Mouse (Mus musculus) ES-CJ7 (cell line): ENCODE results near the gene Mansc4.

ENCODE experiments used
- DNase-seq: peaks from one replicate; pipeline ENCODE4 v3.0.0; 2011; ENCODE audit warnings: low read depth, low spot score

Gene Mansc4

DNA sequence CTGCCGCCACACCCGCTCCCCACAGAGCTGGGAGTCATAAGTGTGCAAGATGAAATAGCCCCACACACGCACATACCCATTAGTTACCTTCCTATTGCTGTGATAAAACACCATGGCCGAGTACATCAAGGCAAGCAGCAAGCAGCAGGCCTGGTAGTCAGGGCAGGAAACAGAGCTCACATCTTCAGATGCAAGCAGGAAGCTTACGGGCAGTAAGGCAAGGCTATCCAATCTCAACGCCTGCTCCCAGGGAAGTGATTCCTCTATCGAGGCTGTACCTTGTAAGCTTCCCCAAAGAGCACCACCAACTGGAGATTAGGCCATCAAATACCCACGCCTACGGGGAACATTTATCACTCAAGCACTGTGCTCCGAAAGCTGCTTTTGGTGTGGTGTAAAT is 6.9 kb downstream of the Mansc4 start:
- DNase-seq, result peak; percentile 49

DNA sequence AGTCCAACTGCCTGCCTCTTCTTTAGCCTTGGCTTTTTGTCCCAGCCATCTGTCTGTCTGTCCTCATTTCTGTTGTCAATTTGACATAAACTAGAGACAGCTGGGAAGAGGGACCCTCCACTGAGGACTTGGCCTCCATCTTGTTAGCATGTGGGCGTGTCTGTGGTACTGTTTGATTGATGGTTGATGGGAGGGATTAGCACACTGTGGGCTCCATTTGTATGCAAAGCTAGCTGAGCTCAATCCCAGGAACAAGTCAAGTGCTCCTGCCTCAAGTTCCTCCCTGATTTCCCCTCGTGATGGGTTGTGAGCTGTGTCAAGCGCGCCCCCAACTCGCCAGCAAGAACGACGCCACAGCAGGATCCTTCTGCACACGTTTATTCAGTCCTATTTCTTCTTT is 10.0 kb downstream of the Mansc4 start:
- DNase-seq, result peak; percentile 94

DNA sequence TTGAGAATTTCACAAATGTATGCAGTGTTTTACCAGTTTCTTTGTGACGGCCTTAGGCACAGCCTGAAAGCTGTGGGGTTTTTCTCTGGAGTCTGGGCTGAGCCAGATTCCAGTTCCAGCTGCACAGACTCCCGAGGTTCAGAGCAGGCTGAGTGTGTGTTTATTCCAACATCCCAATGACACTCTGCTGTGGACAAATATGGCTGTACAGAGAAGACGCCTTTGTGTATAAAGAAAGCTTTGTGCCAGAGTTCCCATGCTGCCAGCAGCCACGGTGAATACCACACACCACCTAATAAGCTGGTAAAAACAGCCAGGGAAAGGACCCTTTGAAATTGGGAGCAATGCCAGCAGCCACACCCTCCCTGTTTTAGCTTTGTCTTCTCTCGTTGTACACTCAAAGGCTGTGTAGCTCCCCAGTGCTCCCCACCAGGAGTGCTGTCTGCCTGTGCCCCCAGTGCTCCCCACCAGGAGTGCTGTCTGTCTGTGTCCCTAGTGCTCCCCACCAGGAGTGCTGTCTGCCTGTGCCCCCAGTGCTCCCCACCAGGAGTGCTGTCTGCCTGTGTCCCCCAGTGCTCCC is 10.9 kb downstream of the Mansc4 start:
- DNase-seq, result peak; percentile 34

DNA sequence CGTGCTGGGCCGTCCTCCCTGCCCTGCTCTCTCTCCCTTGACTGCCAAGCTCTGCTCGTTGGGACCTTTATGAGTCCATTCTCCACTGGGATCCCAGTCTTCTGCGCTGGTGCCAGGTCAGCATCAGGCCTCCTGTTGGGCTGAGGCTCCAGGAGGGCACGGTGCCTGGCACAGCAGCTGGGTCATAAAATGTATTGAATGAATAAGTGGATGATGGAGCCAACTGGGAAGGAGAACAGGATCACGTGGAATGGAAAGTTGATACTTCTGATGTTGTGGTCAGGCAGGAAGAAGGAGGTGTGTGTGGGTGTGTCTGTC is 21.9 kb downstream of the Mansc4 start:
- no peak for DNase-seq

DNA sequence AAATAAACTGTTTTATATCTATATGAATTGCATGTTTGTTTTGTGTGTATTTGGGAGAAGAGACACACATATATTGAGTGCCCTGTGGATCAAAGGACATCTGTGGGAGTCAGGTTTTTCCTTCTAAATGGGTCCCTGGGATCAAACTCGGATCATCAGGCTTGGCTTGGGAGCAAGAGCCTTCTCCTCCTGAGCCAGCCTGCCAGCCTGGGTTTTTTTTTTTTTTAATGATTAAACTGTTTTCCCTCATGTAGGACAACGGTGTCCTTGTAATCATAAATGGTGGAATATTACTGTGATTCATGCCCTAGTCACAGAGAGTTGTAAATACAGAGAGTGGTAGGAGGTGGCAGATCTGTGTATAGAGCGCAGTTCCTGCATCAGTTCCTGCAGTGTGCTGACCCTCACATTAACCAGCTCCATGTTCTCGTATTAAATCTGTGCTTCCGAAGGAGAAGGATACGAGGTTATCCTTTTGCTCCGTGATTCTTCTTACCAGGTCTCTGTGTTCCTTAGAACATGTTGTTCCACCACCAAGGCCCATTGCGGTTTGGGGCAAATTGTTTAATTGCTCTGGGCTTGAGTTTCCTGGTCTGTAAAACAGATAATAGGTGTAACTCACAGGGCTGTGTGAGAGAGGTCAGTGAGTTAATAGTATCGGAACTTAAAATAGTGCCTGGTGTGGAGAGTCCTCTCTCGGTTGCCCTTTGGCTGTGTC is 22.4 kb downstream of the Mansc4 start:
- DNase-seq, result no peak

DNA sequence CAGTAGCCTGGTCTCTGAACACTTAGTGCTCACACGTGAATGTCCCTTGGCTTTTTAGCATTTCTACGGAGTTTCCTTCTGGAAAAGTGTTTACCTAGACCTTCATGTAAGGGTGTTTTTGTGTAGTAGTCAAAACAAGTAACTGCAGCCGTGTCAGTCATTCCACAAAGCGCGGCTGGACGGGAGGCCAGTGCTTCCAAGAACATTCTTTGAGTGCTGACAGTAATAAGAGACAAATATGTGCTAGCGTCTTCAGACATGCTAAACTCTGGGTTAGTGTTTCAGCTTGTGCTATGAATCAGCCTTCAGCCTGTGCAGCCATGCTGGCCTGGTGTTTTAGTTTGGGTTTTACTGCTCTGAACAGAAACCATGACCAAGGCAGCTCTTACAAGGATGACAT is 24.1 kb downstream of the Mansc4 start:
- DNase-seq, result no peak

DNA sequence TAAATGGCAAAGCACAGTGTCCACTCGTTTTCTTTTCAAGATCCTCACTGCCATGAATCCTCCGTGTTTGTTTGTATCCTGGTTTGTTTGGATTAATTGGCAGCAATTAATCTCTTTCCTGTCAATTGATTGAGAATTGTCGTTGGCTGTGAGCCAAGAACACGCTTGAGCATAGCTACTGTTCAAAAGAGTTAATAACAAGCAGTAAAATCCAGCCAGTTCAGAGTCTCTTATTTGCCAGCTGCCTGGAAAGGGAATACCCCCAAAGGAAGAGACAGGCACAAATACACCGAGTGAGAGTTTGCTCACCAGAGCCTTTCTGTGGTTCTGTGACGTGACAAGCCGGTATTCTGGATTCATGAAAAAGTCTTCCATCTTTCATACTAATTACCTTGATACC is 24.8 kb downstream of the Mansc4 start:
- no peak for DNase-seq

DNA sequence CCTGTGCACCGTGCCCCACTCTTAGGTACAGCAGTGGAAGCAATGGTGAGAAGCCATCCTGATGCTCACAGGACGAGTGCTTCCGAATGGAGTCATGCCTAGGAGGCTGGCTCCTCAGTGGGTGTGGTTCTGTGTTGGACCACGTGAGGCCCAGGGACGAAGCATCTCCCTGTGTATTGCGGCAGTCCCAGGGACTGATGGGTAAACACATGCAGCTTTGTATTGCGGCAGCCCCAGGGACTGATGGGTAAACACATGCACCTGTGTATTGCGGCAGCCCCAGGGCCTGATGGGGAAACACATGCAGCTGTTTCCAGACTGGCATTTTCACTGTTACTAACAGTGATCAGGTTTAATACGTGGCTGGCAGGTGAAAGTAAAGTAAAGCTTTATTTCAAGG is 25.2 kb downstream of the Mansc4 start:
- no peak for DNase-seq

DNA sequence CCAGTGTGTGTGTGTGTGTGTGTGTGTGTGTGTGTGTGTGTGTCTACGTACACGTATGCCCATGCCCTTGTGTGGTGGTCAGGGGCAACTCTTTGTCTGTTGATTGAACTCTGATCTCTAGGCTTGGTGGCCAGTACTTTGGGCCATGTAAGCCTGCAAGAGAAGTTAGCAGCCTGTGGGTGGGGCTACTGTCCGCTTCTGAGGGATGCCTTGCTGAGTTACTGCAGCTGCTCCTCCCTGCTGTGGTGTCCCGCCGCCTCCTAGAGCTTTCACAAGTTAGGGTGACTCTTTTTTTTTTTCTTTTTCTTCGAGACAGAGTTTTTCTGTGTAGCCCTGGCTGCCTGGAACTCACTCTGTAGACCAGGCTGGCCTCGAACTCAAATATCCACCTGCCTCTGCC is 27.5 kb downstream of the Mansc4 start:
- DNase-seq, result no peak

DNA sequence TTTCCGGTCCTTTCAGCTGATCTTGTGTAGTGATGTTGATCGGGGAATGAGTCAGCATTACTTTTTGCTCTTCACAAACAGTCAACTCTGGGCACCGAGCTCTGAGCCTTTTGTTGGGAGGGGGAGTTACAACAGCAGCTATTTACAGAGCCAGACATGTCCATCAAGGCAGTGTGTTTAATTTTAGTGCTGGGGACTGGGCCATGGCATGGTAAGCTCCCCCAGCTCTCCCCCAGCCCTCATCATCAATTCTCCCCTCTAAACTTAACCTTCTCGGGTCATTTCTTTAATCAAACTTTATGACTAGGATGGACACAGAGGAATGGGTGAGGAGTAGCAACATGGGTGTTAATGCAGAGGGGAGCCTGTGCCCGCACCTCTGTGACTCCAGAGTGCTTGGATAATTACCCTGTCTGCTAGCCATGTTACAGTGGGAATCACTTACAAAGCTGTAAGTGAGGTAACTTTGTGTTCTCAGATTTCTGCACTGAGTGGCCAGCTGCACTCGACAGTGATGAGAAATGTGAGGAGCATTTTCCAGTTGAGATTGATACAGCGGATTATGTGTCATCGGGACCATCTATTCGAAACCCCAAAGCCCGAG is 31.4 kb downstream of the Mansc4 start:
- DNase-seq, result no peak

DNA sequence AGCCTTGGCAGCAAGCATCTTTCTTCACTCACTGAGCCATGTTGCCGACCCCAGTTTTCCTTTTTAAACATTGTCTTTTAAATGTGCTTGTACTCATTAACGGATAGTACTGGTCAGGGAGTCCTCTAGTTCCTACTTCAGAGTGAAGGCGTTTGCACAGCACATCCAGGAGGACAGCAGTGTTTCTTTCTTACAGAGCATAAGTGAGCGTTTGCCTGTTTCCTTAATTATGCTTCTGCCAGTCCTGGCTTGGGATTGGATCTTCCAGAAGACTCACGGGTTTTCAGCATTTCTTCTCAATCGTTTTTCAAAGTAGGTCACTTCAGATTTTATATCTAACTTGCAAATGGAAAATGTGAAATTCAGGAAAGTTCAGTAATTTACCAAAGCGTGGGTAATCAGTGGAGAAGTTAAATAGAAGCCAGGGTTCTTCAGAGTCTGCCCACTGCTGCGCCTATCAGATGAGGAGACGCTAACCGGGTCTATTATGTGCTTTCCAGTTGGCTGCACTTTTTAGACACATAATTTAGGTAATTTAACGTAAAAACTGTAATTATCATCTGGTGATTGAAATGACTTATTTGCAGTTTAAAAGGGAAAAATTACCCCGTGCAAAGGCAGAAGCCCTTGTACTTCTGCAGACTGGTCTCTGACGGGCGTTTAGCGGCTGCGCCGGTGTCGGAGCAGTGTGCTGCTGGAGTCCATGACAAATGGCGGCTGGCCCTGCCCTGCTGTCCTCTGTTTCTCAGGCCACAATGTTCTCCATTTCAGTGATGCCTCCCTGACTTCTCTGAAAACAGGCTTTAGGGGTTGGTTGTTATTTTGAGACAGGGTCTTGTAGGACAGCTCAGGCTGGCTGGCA is 32.8 kb downstream of the Mansc4 start:
- no peak for DNase-seq

DNA sequence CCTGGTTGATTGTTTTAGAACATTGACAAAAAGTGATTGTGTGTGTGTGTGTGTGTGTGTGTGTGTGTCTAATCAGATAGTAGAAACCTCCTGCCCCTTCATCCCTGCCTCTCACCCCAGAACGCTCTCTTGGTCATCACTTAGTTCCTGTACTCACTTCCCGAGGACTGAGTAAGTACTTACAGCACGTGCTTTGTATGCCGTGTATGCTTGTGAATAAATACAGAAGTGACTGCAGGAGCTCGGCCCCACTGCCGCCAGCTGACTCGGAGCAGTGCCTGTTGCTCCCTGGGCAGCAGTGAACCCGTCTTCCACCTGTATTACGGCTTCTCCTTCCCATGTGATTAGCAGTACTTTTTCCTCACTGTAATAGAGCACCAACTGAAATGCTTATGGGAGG is 34.4 kb downstream of the Mansc4 start:
- DNase-seq, result no peak

DNA sequence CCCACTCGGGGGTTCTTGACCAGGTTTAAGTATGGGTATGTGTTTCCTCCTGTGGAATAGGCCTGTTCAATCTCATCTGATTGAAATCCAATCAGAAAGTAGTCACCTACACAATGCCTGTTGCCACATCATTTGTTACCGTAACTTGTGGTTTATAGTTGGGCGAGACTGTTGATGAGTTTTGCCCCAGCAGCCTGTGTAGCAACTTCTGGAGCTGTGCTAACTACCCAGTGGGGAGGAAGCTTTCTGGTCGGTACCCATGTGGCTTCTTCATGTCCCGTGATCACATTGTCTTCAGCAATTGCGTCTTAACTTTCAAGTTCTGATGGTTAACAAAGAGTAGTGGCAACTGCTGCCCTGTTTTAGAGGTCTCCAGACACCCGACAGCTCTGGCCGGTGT is 35.2 kb downstream of the Mansc4 start:
- DNase-seq, result no peak

DNA sequence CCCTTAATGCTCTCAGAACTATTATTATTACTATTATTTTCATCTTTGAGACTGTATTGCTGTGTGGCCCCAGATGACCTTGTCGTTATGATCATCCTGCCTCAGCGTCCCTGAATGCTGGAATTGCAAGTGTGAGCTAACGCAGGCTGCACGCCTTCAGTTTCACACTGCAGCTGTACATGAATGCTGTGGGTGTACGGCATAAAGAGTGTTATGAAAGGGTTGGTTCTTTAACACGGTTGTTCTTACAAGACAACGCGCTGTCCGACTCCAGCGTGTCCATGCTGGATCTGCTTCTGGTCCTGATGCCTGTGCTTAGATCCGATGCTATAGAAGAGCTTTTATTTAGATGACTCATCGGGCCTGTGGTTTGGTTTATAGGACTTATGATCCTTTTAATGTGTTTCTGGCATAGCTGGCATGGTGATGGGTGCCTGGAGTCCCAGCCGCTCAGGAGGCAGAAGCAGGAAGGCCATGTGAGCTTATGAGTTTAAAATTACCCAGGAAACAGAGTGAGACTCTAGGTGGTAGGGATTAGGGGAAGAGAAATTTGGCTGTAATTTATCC is 37.5 kb downstream of the Mansc4 start:
- DNase-seq, result no peak

DNA sequence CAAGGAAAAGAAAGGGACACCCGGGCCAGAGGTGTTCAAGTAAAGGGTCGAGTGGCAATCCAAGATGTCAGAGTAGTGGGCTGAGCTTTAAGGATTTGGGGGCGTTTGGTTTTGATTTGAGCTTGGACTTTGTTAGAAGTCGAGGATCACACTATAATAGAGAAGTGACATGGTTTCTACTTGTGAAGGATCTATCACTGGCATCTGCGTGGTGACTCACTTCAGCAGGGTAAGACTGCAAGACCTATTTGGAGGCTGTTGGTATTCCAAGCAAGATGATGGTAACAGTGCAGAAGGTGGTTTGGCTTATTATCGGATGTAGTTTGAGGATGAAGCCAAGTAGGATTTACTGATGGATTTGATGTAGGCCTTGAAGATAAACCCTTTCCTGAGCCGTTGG is 43.2 kb downstream of the Mansc4 start:
- DNase-seq, result no peak

DNA sequence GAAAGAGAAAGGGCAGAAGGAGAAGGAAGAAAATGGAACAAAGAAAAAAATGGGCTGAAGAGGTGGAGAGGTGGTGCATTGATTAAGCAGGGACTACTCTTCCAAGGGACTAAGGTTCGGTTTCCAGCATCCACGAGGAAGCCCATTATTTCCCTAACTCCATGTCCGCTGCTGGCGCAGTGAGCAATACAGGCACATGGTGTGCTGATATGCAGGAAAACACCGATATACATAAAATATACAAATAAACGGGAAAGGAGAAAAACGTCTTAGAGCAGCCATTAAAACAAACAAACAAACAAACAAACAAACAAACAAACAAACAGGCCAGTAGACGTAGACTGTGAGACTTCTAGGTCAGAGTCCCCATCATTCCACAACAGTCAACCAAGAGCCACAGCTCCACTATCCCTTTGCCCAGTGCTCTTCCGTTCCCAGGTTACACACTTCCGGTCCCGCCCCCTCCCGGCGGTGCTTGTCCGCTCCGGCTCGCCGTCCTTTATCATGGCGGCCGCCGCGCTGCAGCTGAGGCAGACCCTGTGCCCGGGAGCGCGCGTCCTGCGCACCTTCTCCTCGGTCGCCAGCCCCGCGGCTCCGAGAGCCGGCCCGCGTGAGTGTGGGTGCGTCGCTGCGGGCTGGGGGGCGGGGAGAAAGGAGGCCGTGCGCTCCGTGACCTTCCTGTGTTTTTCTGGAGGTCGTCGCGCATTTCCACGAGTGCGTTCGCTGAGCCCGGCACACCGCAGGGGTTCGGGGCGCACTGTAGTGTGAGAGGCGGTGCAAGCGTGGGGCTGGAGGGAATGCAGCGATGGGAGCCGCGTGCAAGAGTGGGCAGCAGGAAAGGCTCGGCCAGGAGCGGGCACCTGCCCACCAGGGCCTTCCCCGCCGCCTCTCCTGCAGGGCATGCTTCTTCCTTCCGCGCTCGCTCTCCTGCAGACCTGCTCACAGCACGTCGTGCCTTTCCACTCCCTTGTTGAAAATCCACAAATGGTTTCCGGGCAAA is 44.2 kb downstream of the Mansc4 start, which contains the start of gene Mrps35:
Gene Mrps35 (plus strand): TSS at position 474 of the 1,000 bp plus-strand sequence.
- DNase-seq, result peak; percentile 91

DNA sequence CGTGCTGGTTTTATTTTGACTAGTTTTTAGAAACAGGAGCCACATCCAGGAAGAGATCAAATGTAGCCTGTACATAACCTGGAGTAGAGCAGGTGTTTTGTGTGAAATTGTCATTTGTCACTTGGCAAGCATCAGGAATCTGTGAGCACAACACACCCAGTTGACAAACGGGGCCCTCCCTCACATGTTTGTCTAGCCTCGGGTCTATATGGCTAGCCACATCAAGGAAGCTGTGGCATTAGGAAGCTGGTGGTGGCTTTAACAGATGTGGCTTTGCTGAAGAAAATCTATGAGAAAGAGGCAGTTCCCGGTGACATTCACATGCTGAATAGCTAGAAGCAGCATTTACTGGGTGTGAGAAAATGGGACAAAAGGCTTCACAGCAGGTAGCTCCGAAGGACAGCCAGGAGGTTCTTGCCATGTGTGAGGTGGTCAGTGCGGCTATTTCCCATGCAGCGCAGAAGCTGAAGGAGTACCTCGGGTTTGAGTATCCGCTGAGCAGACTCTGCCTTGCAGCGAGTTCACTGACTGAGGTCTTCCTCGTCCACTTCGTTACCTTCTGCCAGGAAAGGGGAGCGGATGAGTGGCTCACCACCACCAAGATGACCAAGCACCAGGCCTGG is 54.4 kb downstream of the Mansc4 start, which contains the start of gene Rep15:
Gene Rep15 (plus strand): TSS at position 282 of the 623 bp plus-strand sequence.
- DNase-seq, result no peak

DNA sequence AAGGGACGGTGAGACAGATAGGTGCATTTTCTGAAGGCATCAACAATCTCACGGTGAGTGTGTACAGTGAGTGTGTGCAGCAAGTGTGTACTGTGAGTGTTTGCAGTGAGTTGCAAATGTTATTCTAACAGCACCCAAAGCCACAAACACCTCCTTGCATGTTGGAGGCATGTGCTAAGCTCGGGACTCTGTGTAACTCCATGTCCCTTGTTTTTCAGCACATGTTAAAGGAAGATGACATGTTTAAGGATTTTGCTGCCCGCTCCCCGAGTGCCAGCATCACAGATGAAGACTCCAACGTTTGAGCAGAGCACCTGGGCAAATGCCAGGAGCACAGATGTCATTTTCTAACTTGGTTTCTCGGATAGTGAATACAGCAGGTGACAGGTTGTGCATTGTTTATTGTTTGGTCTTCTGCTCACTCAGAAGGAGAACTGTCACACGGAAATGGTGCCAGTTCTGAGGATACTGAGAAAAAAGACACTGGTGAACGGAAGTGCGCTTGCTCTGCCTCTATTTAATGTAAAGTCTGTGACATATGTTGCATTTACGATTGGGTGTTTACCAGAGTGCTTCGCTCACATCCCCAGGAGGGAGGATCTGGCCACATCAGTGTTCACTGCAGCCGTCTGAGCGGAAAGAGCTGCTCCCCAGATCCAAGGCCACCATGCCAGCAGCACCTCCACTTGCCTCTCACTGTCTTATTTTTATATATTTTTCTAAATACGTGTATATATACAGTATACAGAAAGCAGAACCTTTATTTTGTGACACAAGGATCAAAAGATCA is 56.5 kb downstream of the Mansc4 start:
- no peak for DNase-seq

DNA sequence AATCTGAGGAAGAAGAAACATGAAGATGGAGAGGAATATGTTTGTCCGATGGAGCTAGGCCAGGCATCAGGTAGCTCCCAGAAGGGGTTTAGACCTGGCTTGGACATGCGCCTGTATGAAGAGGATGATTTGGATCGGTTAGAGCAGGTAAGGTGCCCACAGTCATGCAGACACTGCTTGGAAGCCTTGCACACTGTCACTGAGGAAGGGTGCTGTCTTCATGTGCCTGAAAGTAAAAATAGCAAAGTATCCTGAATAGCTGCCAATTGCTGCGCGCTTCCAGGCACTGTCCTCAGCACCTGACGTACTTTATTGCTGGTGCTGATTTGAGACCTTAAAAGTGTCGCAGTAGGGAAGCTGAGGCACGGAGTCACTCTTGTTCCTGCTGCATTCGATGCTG is 57.2 kb downstream of the Mansc4 start:
- DNase-seq, result no peak
